Comparison of ENCODE assay signal across 17 mouse cellular contexts in the genomic region with DNA sequence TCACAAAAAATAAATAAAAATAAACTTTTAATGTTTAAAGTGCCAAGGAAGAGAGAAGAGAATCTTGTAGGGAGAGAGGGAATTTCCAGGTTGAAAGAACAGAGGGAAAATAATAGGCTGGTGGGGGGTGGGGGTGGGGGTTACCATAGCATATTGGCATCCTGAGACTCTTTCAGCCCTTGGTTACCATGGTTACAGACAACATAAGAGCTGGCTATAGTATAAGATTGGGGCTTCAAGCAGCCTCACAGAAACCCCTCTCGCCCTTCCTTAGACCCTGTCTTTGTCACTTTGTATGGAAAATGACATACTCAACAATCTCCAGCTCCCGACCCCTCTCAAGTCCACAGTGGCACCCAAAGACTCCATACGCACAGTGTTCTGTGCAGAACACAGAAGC. TPM values are rescaled to one million over a fixed set of nuclear protein-coding genes. Genes with fewer than 3 reads are reported as not detected.
DNase-seq lines count a peak whose midpoint lies in the region; ATAC-seq lines count a peak whose summit lies in the region.
"Had no signal": no experiment of that assay in that cellular context is flagged by ENCODE, and none has a peak within 500 bp of the region (broad histone marks: within the 10 kb centered on the region; RNA-seq: fewer than 3 reads in every experiment).

No protein-coding gene starts in this region.

- H3K36me3 ChIP-seq in hindbrain, embryonic 13.5 days = no peaks in the 10 kb centered on the region
- H3K36me3 ChIP-seq in midbrain, embryonic 15.5 days (replicated peaks) = no peaks in the 10 kb centered on the region
- H3K36me3 ChIP-seq: heart, embryonic 13.5 days; limb, embryonic 10.5 days; stomach, embryonic 15.5 days had no signal

- no peaks in the 10 kb centered on the region for H3K27me3 ChIP-seq in hindbrain, embryonic 13.5 days
- no peaks in the 10 kb centered on the region for H3K27me3 ChIP-seq in midbrain, embryonic 15.5 days (replicated peaks)
- H3K27me3 ChIP-seq: heart, embryonic 13.5 days; stomach, embryonic 15.5 days had no signal

- peak; percentile 59 for ATAC-seq in hindbrain, embryonic 13.5 days (ENCODE audit: low FRiP score)
- peak; percentile 43; the same call in 1 of the 2 replicates for ATAC-seq in midbrain, embryonic 15.5 days (replicated peaks)
- ATAC-seq in megakaryocyte progenitor cell, adult 5-6 weeks (replicated peaks; ENCODE audit: poor library complexity) = no peak

- H3K27ac ChIP-seq in hindbrain, embryonic 13.5 days = peak overlapping the region; percentile 73
- H3K27ac ChIP-seq in midbrain, embryonic 15.5 days = peak overlapping the region; percentile 74
- H3K27ac ChIP-seq: heart, embryonic 13.5 days; limb, embryonic 10.5 days; liver, embryonic 14.5 days; stomach, embryonic 15.5 days had no signal

- WGBS in hindbrain, embryonic 13.5 days = 14% methylated on average over 3 of the region's 3 CpGs
- WGBS in midbrain, embryonic 15.5 days = 7% methylated on average over 3 of the region's 3 CpGs

- H3K4me2 ChIP-seq in hindbrain, embryonic 13.5 days = peak overlapping the region; percentile 18
- peak overlapping the region; percentile 30; the same call in 1 of the 2 replicates for H3K4me2 ChIP-seq in midbrain, embryonic 15.5 days
- H3K4me2 ChIP-seq: heart, embryonic 13.5 days; stomach, embryonic 15.5 days had no signal

- DNase-seq in heart, adult 11 months = peak; percentile 42
- DNase-seq in heart, adult 8-10 months (ENCODE audit: low spot score) = no peak
- no peak for DNase-seq in thymus, postnatal 25 days
- no peak for DNase-seq in thymus, postnatal 36 days
- DNase-seq in spleen, postnatal 10 days (ENCODE audit: low spot score in 2 of 2) = no peak
- DNase-seq: adrenal gland, adult 8-10 months; lung, postnatal 36 days; right cerebral cortex, postnatal 4 days had no signal

- no peak overlapping the region for H3K9ac ChIP-seq in hindbrain, embryonic 13.5 days
- H3K9ac ChIP-seq in midbrain, embryonic 15.5 days = no peak overlapping the region
- H3K9ac ChIP-seq: heart, embryonic 13.5 days; liver, embryonic 14.5 days; stomach, embryonic 15.5 days had no signal

- H3K9me3 ChIP-seq in hindbrain, embryonic 13.5 days = no peaks in the 10 kb centered on the region
- H3K9me3 ChIP-seq in midbrain, embryonic 15.5 days = no peaks in the 10 kb centered on the region
- H3K9me3 ChIP-seq: heart, embryonic 13.5 days; limb, embryonic 10.5 days; stomach, embryonic 15.5 days had no signal

- peaks cover 75% of the 10 kb centered on the region for H3K4me1 ChIP-seq in hindbrain, embryonic 13.5 days (replicated peaks)
- H3K4me1 ChIP-seq in midbrain, embryonic 15.5 days = peaks cover 74% of the 10 kb centered on the region
- H3K4me1 ChIP-seq: heart, embryonic 13.5 days; limb, embryonic 10.5 days; stomach, embryonic 15.5 days had no signal

- H3K4me3 ChIP-seq in hindbrain, embryonic 13.5 days = no peak overlapping the region
- H3K4me3 ChIP-seq in midbrain, embryonic 15.5 days = no peak overlapping the region
- H3K4me3 ChIP-seq: erythroblast, embryonic 14.5 days; heart, embryonic 13.5 days; limb, embryonic 10.5 days; stomach, embryonic 15.5 days had no signal

RNA-seq across cellular contexts. Expression of a gene that starts 13.7 kb away (rescaled TPM):
- under 1 TPM in 1 of 4 experiments, not detected in 3; 0.20 TPM for total RNA-seq in heart, adult 8-10 months (2022)
- polyA plus RNA-seq in hindbrain, embryonic 13.5 days (2015; fragmentation: Nextera tagmentation; extraction: Ambion mirVana) = 39.6 and 43.2 TPM in 2 replicates
- 44.7 and 50.8 TPM in 2 replicates for polyA plus RNA-seq in midbrain, embryonic 15.5 days (2015; fragmentation: Nextera tagmentation; extraction: Ambion mirVana)
- not detected in 2 replicates for total RNA-seq in megakaryocyte progenitor cell, adult 5-6 weeks (2015)
- total RNA-seq in megakaryocyte progenitor cell, adult 5-6 weeks (2017) = not detected in 2 replicates
- total RNA-seq: gastrocnemius, adult 18-20 months had no signal
- polyA plus RNA-seq: erythroblast, embryonic 14.5 days; liver, embryonic 14.5 days had no signal
